In the genomic region with DNA sequence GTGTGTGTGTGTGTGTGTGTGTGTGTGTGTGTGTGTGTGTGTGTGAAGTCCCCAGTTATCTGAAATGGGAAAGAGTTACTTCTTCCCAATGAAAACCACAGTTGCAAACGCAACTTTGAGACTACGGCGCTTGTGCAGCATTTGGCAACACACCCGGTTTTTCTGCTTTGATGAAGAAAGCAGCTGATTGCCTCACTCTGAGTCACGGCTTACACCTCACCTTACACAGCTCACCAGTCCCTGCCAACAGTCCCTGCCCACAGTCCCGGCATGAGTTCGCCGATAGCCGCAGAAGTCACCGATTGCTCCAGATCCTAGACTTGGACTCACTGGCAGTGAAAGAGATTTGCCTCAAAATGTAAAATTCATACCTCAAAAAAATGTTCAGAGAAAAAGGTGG, we compare ENCODE assay signal across 8 mouse cellular contexts. TPM values are rescaled to one million over a fixed set of nuclear protein-coding genes. Genes with fewer than 3 reads are reported as not detected.
A peak's percentile ranks its signal among the peaks of the same experiment; 100 is the strongest.
DNase-seq lines count a peak whose midpoint lies in the region; ATAC-seq and TF ChIP-seq lines count a peak whose summit lies in the region.

No protein-coding gene starts in this region.

- peak overlapping the region; percentile 15 for H3K4me3 ChIP-seq in bone marrow, adult 2 months (replicated peaks; ENCODE audit: control insufficient read depth, low read depth, low read length)
- no peak overlapping the region for H3K4me3 ChIP-seq in lung, adult 2 months (replicated peaks; ENCODE audit: extremely low read depth, low read depth, low read length)
- no peak overlapping the region for H3K4me3 ChIP-seq in stomach, embryonic 16.5 days (replicated peaks; ENCODE audit: low read length)
- no peak overlapping the region for H3K4me3 ChIP-seq in hindbrain, embryonic 11.5 days (ENCODE audit: low read depth, low read length)

- peak overlapping the region; percentile 5; the same call in 1 of the 2 replicates for H3K27ac ChIP-seq in bone marrow, adult 2 months (ENCODE audit: control insufficient read depth, insufficient read depth, low read depth, low read length, poor library complexity)
- H3K27ac ChIP-seq in stomach, embryonic 16.5 days (ENCODE audit: low read length): no peak overlapping the region
- no peak overlapping the region for H3K27ac ChIP-seq in hindbrain, embryonic 11.5 days (ENCODE audit: low read depth, low read length)

- peaks cover 5% of the 10 kb centered on the region; the same call in 1 of the 2 replicates for H3K4me1 ChIP-seq in bone marrow, adult 2 months (ENCODE audit: control insufficient read depth, insufficient read depth, low read length)
- peaks cover 2% of the 10 kb centered on the region; the same call in 1 of the 2 replicates for H3K4me1 ChIP-seq in lung, adult 2 months (ENCODE audit: control insufficient read depth, insufficient read depth, low read length)
- H3K4me1 ChIP-seq in stomach, embryonic 16.5 days (ENCODE audit: control insufficient read depth, insufficient read depth, low read length): peaks cover 5% of the 10 kb centered on the region; the same call in 1 of the 2 replicates
- no peaks in the 10 kb centered on the region for H3K4me1 ChIP-seq in hindbrain, embryonic 11.5 days (replicated peaks; ENCODE audit: control insufficient read depth, insufficient read depth, low read length)

- no peak overlapping the region for H3K9ac ChIP-seq in stomach, embryonic 16.5 days (ENCODE audit: low read length)
- no peak overlapping the region for H3K9ac ChIP-seq in hindbrain, embryonic 11.5 days (ENCODE audit: low read depth, low read length)

- no peaks in the 10 kb centered on the region for H3K27me3 ChIP-seq in stomach, embryonic 16.5 days (ENCODE audit: control insufficient read depth, insufficient read depth, low read length)
- H3K27me3 ChIP-seq in hindbrain, embryonic 11.5 days (ENCODE audit: control insufficient read depth, insufficient read depth, low read length): no peaks in the 10 kb centered on the region

- H3K9me3 ChIP-seq in stomach, embryonic 16.5 days (replicated peaks; ENCODE audit: control insufficient read depth, low read length): no peaks in the 10 kb centered on the region
- no peaks in the 10 kb centered on the region for H3K9me3 ChIP-seq in hindbrain, embryonic 11.5 days (ENCODE audit: control insufficient read depth, low read length)

- H3K4me2 ChIP-seq in stomach, embryonic 16.5 days (ENCODE audit: low read depth, low read length): no peak overlapping the region
- H3K4me2 ChIP-seq in hindbrain, embryonic 11.5 days (replicated peaks; ENCODE audit: low read depth, low read length): no peak overlapping the region

- no peaks in the 10 kb centered on the region for H3K36me3 ChIP-seq in stomach, embryonic 16.5 days (ENCODE audit: control insufficient read depth, insufficient read depth, low read length)
- H3K36me3 ChIP-seq in hindbrain, embryonic 11.5 days (ENCODE audit: control insufficient read depth, insufficient read depth, low read length): no peaks in the 10 kb centered on the region

- TF ChIP-seq CTCF in bone marrow, adult 2 months (IDR thresholded peaks at IDR 0.05; ENCODE audit: control insufficient read depth, insufficient read depth, low read length): no peak
- TF ChIP-seq CTCF in lung, adult 2 months (IDR thresholded peaks at IDR 0.05; ENCODE audit: insufficient read depth, low read length): no peak

- 9% methylated on average over 10 of the region's 10 CpGs for whole genome bisulfite sequencing in bone marrow, adult 2 months
- 46% methylated on average over 10 of the region's 10 CpGs for WGBS in lung, adult 2 months
- 66% methylated on average over 10 of the region's 10 CpGs for WGBS in stomach, embryonic 16.5 days
- 85% methylated on average over 10 of the region's 10 CpGs for WGBS in hindbrain, embryonic 11.5 days

- no peak for TF ChIP-seq POLR2A in bone marrow, adult 2 months (IDR thresholded peaks at IDR 0.05; ENCODE audit: borderline replicate concordance, control insufficient read depth, low read depth, low read length)
- TF ChIP-seq POLR2A in lung, adult 2 months (IDR thresholded peaks at IDR 0.05; ENCODE audit: borderline replicate concordance, extremely low read depth, low read depth, low read length): no peak

- peak; percentile 77 for ATAC-seq in frontal cortex, adult (ENCODE audit: low TSS enrichment)
- peak; percentile 69 for ATAC-seq in stomach, embryonic 16.5 days (ENCODE audit: insufficient read depth, low FRiP score)
- no peak for ATAC-seq in hindbrain, embryonic 11.5 days (ENCODE audit: low FRiP score)

- no peak for DNase-seq in frontal cortex, postnatal 10 days (ENCODE audit: low spot score in 2 of 2)
- peak; percentile 51 for DNase-seq in lung, adult 2 months
- no peak for DNase-seq in kidney, postnatal 4 days
- DNase-seq in gastrocnemius, postnatal 10 days: no peak
- DNase-seq in hindbrain, embryonic 11.5 days (ENCODE audit: low spot score): no peak

RNA-seq across cellular contexts. Expression of a gene that starts 15.6 kb away (rescaled TPM):
- 19.5 and 21.2 TPM in 2 replicates for polyA plus RNA-seq in bone marrow, adult 2 months (2011; ENCODE audit: insufficient read depth, insufficient read length, low replicate concordance, missing spikeins)
- 18.0 and 18.2 TPM in 2 replicates for polyA plus RNA-seq in lung, adult 2 months (2012; rRNA removed)
- polyA plus RNA-seq in stomach, embryonic 16.5 days (2015; fragmentation: Nextera tagmentation; extraction: Ambion mirVana): 13.0 and 14.2 TPM in 2 replicates
- 10 to 100 TPM; 18.6 to 22.6 TPM for total RNA-seq in gastrocnemius, postnatal 10 days (2021)
- polyA plus RNA-seq in hindbrain, embryonic 11.5 days (2014; fragmentation: Nextera tagmentation; extraction: Ambion mirVana): 37.3 and 44.5 TPM in 2 replicates
